Mouse (Mus musculus) stomach, postnatal 0 days (tissue): ENCODE measurements around the gene Bcl2a1c. TPM values are rescaled to one million over a fixed set of nuclear protein-coding genes. Genes with fewer than 3 reads are reported as not detected.
"Not testable (repeated sequence)": the region's sequence is repeated elsewhere in the genome, so short reads cannot be mapped to it uniquely, and the experiment has no call there.

Source experiments
- ATAC-seq: fragments of 200-750 bp; cut with Nextera tagmentation; 2 replicates; pipeline ENCODE4 v1.8.0; 2017; ENCODE audit not compliant: low FRiP score, low TSS enrichment
- DNase-seq: peaks from one replicate; pipeline ENCODE4 v3.0.0-alpha.2; 2016; ENCODE audit warnings: low spot score
- H3K27ac ChIP-seq: fragments of 300-500 bp; sonication (generic); replicated peaks from 2 replicates; pipeline ENCODE4 v1.5.1; 2014; ENCODE audit warnings: mild to moderate bottlenecking, control low read depth
- H3K27me3 ChIP-seq: fragments of 300-500 bp; sonication (generic); 2 replicates; pipeline ENCODE4 v1.6.1; 2014; ENCODE audit warnings: low read length; ENCODE audit not compliant: control insufficient read depth, insufficient read depth
- H3K36me3 ChIP-seq: fragments of 300-500 bp; sonication (generic); 2 replicates; pipeline ENCODE4 v1.6.1; 2014; ENCODE audit warnings: low read length, mixed read lengths; ENCODE audit not compliant: control insufficient read depth, insufficient read depth
- H3K4me1 ChIP-seq: fragments of 300-500 bp; sonication (generic); replicated peaks from 2 replicates; pipeline ENCODE4 v1.6.1; 2014; ENCODE audit warnings: antibody characterized with exemption; ENCODE audit not compliant: control insufficient read depth, insufficient read depth
- H3K4me2 ChIP-seq: fragments of 300-500 bp; sonication (generic); replicated peaks from 2 replicates; pipeline ENCODE4 v1.6.1; 2014; ENCODE audit warnings: low read depth, mild to moderate bottlenecking, control low read depth, moderate library complexity
- H3K4me3 ChIP-seq: fragments of 300-500 bp; sonication (generic); 2 replicates; pipeline ENCODE4 v1.5.1; 2014; ENCODE audit warnings: low read depth, low read length, control low read depth
- H3K9ac ChIP-seq: fragments of 300-500 bp; sonication (generic); 2 replicates; pipeline ENCODE4 v1.6.1; 2014; ENCODE audit warnings: mild to moderate bottlenecking, low read length, control low read depth, mixed read lengths
- H3K9me3 ChIP-seq: fragments of 300-500 bp; sonication (generic); 2 replicates; pipeline ENCODE4 v1.6.1; 2016; ENCODE audit warnings: low read length; ENCODE audit not compliant: control insufficient read depth
- CTCF ChIP-seq: IDR thresholded peaks from 2 replicates; pipeline ENCODE4 v1.5.1; 2016; ENCODE audit warnings: antibody characterized with exemption, low read depth, mild to moderate bottlenecking, moderate library complexity
- EP300 ChIP-seq: optimal IDR thresholded peaks from 2 replicates; pipeline ENCODE3; 2016; ENCODE audit warnings: antibody characterized with exemption
- WGBS: fragments of 180-500 bp; shearing (Covaris S2); extraction: QIAGEN DNeasy Blood & Tissue Kit; methylation state at CpG from one replicate; pipeline ENCODE4 v1.1.7; 2014; 5-methylcytosine and 5-hydroxymethylcytosine counted together
- polyA plus RNA-seq: library from polyadenylated mRNA; unstranded; fragments of >200 nt; fragmentation: Nextera tagmentation; extraction: Ambion mirVana; gene quantifications from 2 replicates; pipeline ENCODE4 v1.2.1, GENCODE M21; 2015

Bcl2a1c gene
- polyA plus RNA-seq, result not detected in 2 replicates

DNA sequence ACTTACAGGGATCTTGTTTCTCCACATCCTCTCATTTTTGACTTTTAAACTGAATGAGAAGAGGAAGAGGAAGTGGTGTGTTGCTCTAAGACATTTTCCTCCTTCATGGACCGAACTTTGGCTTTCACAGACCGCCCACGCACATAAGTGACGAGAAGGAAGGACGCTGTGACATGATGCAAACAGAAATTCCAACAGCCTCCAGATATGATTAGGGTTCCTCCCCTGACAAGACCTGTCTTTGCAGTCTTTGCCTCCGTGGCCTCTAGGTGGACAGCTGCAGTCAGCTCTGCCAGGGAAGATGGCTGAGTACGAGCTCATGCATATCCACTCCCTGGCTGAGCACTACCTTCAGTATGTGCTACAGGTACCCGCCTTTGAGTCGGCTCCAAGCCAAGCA lies at the start of gene Bcl2a1c:
Gene Bcl2a1c (plus strand): TSS at position 281 of the 400 bp plus-strand sequence.
- H3K36me3 ChIP-seq, H3K27me3 ChIP-seq, H3K4me1 ChIP-seq, H3K9ac ChIP-seq, DNase-seq, H3K4me3 ChIP-seq, H3K4me2 ChIP-seq, H3K27ac ChIP-seq, ATAC-seq, H3K9me3 ChIP-seq: not testable (repeated sequence)
- WGBS, result 67% methylated on average over 9 of the region's 9 CpGs

DNA sequence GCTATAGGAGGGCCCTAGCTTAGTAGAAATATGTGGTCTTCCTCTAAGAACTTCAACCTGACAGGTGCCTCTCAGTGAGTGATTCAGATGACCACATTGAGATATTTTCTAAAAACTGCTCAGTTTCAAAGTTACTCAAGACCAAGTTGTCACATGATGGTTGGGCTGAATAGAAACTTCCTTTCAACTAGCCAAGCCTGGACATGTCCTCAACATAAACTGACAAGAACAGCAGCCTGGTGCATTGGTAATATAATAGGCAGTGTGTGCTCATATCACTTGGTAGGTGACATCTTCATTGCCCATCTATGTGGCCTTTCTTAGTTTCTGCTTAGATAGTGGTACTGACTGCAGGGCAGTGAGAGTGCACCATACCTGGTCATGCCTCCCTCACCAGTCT lies 24.0 kb upstream of the Bcl2a1c start:
- H3K27me3 ChIP-seq, H3K36me3 ChIP-seq, H3K9me3 ChIP-seq, DNase-seq, H3K4me3 ChIP-seq, H3K27ac ChIP-seq, H3K4me2 ChIP-seq, ATAC-seq, H3K9ac ChIP-seq, H3K4me1 ChIP-seq: not testable (repeated sequence)

DNA sequence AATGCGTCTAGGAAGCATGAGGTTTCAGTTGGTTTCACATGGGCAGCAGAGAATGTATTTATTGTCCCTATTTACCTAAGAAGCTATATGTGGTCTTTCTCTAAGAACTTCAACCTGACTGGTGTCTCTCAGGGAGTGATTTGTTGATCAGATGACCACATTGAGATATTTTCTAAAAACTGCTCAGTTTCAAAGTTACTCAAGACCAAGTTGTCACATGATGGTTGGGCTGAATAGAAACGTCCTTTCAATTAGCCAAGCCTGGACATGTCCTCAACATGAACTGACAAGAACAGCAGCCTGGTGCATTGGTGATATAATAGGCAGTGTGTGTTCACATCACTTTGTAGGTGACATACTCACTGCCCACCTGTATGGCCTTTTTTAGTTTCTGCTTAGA lies 18.2 kb upstream of the Bcl2a1c start:
- H3K4me1 ChIP-seq, H3K36me3 ChIP-seq, H3K4me2 ChIP-seq, ATAC-seq, H3K27me3 ChIP-seq, H3K9me3 ChIP-seq, H3K4me3 ChIP-seq, H3K27ac ChIP-seq, DNase-seq, H3K9ac ChIP-seq: not testable (repeated sequence)
- WGBS, result 66% methylated on average over 2 of the region's 2 CpGs

DNA sequence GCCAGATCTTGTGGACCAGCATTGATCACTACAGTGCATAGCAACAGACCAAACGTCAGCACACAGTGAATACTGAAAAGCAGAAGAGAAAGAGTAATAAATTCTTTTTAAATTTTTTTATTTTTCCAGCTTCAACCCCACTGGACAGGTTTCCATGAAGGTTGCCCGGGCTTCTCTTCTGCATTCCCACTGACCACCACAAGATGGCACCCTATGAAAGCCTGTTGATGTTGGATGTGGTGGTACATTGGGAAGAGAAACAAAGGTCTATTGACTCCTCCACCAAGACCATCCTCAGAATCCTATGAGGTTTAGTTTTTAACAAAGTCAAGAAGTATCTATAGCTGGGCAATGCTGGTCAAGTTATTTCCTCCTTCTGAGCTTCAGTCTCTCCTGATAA lies 11.9 kb upstream of the Bcl2a1c start:
- Histone ChIP-seq H3K4me2 (no peak overlapping the region), H3K4me3 (no peak overlapping the region), H3K9me3 (no peaks in the 10 kb centered on the region), H3K27me3 (no peaks in the 10 kb centered on the region), H3K27ac (no peak overlapping the region), H3K9ac (no peak overlapping the region), H3K36me3 (no peaks in the 10 kb centered on the region), H3K4me1 (no peaks in the 10 kb centered on the region)
- ATAC-seq, result no peak
- no peak for TF ChIP-seq EP300
- TF ChIP-seq CTCF, result peak; percentile 87
- DNase-seq, result peak; percentile 71
- WGBS, result 3% methylated on average over 2 of the region's 2 CpGs

DNA sequence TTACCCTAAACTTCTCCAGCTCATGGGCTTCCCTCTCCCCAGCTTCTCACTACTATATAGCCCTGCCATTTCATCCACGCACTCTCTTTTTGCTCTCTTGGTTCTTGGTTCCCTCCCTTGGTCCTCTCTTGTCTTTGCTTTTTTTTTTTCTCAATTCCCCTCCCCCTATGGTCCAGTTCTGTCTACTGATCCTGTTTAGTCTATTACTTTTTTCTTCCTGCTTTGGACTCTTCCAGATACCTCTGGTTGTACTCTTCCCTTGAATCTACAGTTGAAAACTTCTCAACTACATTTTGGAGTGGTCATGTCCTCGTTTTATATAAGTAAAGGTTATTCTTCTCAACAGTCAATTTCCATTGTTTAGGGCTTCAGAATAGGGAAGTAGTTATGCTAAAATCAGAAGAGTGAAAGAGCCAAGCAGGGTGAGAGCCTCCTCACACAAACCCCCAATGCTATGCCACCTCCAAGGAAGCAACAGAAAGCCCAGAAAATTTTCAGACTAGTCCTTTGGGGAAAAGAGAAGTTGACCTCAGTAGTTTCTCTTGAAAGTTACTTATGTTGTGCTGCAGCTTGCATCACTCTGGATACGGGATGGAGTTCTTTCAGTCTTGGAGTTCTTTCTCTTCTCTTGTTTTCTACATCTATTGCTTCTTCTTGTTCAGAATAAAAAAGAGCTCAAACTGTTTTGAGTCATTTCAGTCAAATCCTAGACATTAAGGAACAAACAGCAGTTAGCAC lies 3.8 kb upstream of the Bcl2a1c start:
- 66% methylated on average over 3 of the region's 3 CpGs for WGBS
- Histone ChIP-seq H3K4me1 (no peaks in the 10 kb centered on the region), H3K4me3 (no peak overlapping the region), H3K27me3 (no peaks in the 10 kb centered on the region), H3K9me3 (no peaks in the 10 kb centered on the region), H3K27ac (no peak overlapping the region), H3K4me2 (no peak overlapping the region), H3K9ac (no peak overlapping the region), H3K36me3 (no peaks in the 10 kb centered on the region)
- no peak for ATAC-seq
- no peak for DNase-seq
- TF ChIP-seq EP300 (no peak), CTCF (no peak)

DNA sequence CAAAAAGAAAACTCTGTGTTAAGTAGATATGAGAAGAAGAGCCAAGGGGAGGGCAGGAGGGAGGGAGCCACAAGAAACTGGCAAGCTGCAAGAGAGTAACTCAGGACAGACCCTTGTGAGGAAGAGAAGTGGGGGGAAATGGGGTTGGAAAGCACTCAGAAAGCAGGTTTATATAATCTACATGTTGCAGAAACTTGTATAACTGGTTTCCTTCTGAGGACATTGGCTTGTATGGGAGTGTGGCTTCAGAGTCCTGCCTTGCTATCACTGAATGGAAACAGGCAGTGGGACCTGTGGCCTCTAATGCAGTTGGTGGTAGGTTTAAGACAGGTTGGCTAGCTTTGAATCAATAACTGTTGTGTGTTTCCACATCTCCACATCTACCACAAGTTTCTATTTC lies 1.6 kb upstream of the Bcl2a1c start:
- not testable (repeated sequence) for ATAC-seq

More for the DNA sequence above, 1.6 kb upstream of the Bcl2a1c start:
- H3K4me1 ChIP-seq, H3K36me3 ChIP-seq, DNase-seq, H3K27ac ChIP-seq, H3K9me3 ChIP-seq, H3K4me3 ChIP-seq, H3K9ac ChIP-seq, H3K27me3 ChIP-seq, H3K4me2 ChIP-seq: not testable (repeated sequence)
